Mouse (Mus musculus) embryonic fibroblast, embryonic 13.5 days (primary cell): ENCODE data around the gene Ankrd44.

Source experiments
- CTCF ChIP-seq: IDR thresholded peaks from 2 replicates; pipeline ENCODE4 v1.5.1; 2011; ENCODE audit warnings: mild to moderate bottlenecking, control low read depth, low read length, moderate library complexity, borderline replicate concordance; ENCODE audit not compliant: insufficient read depth
- POLR2A ChIP-seq: IDR thresholded peaks from 2 replicates; pipeline ENCODE4 v1.6.1; 2011; ENCODE audit warnings: low read depth, mild to moderate bottlenecking, control low read depth, low read length, moderate library complexity

GRCm38 (mm10) chr1:54679556-54679955 is 246.6 kb downstream of the Ankrd44 start:
- TF ChIP-seq CTCF (no peak), POLR2A (no peak)
